Mouse (Mus musculus) hindbrain, embryonic 15.5 days (tissue): ENCODE data around the gene Slc6a11. TPM values are rescaled to one million over a fixed set of nuclear protein-coding genes. Genes with fewer than 3 reads are reported as not detected.

ENCODE experiments used
- ATAC-seq: fragments of 200-750 bp; cut with Nextera tagmentation; 2 replicates; pipeline ENCODE4 v1.8.0; 2017; ENCODE audit warnings: low read depth, moderate number of reproducible peaks, moderate TSS enrichment; ENCODE audit not compliant: low FRiP score
- H3K27ac ChIP-seq: fragments of 300-500 bp; sonication (generic); replicated peaks from 2 replicates; pipeline ENCODE4 v1.5.1; 2015; ENCODE audit warnings: mild to moderate bottlenecking, inconsistent platforms
- H3K27me3 ChIP-seq: fragments of 300-500 bp; sonication (generic); 2 replicates; pipeline ENCODE4 v1.6.1; 2015; ENCODE audit warnings: control low read depth, inconsistent platforms
- H3K36me3 ChIP-seq: fragments of 300-500 bp; sonication (generic); 2 replicates; pipeline ENCODE4 v1.6.1; 2015; ENCODE audit warnings: control low read depth, inconsistent platforms
- H3K4me1 ChIP-seq: fragments of 300-500 bp; sonication (generic); replicated peaks from 2 replicates; pipeline ENCODE4 v1.6.1; 2015; ENCODE audit warnings: control low read depth, inconsistent platforms
- H3K4me2 ChIP-seq: fragments of 300-500 bp; sonication (generic); 2 replicates; pipeline ENCODE4 v1.6.1; 2015; ENCODE audit warnings: moderate library complexity, mild to moderate bottlenecking, inconsistent platforms
- H3K4me3 ChIP-seq: fragments of 300-500 bp; sonication (generic); 2 replicates; pipeline ENCODE4 v1.5.1; 2015; ENCODE audit warnings: mild to moderate bottlenecking, inconsistent platforms
- H3K9ac ChIP-seq: fragments of 300-500 bp; sonication (generic); 2 replicates; pipeline ENCODE4 v1.6.1; 2015; ENCODE audit warnings: inconsistent platforms
- H3K9me3 ChIP-seq: fragments of 300-500 bp; sonication (generic); 2 replicates; pipeline ENCODE4 v1.6.1; 2016; ENCODE audit warnings: control low read depth, inconsistent platforms
- WGBS: fragments of 180-500 bp; shearing (Covaris S2); methylation state at CpG from one replicate; pipeline ENCODE4 v1.1.7; 2015; 5-methylcytosine and 5-hydroxymethylcytosine counted together
- polyA plus RNA-seq: library from polyadenylated mRNA; unstranded; fragments of >200 nt; fragmentation: Nextera tagmentation; extraction: Ambion mirVana; gene quantifications from 2 replicates; pipeline ENCODE4 v1.2.1, GENCODE M21; 2015

The Slc6a11 gene
- polyA plus RNA-seq, 1 experiment from 2014 or later, result 80.6 TPM

GRCm38 (mm10) chr6:114238892-114239644 lies 108.0 kb downstream of the Slc6a11 start:
- no peaks in the 10 kb centered on the region for H3K9me3 ChIP-seq
- H3K4me2 ChIP-seq, result no peak overlapping the region
- H3K27ac ChIP-seq, result peak overlapping the region; percentile 53
- H3K4me3 ChIP-seq, result no peak overlapping the region
- peak; percentile 79 for ATAC-seq
- no peaks in the 10 kb centered on the region for H3K36me3 ChIP-seq
- 10% methylated on average over 5 of the region's 6 CpGs for WGBS
- H3K4me1 ChIP-seq, result peaks cover 18% of the 10 kb centered on the region
- H3K27me3 ChIP-seq, result no peaks in the 10 kb centered on the region; the same call in 1 of the 2 replicates
- no peak overlapping the region for H3K9ac ChIP-seq

- WGBS, result 67% methylated on average over 11 of the region's 11 CpGs
- peak overlapping the region; percentile 9; the same call in 1 of the 2 replicates for H3K27ac ChIP-seq
- no peaks in the 10 kb centered on the region for H3K36me3 ChIP-seq
- no peak overlapping the region for H3K4me3 ChIP-seq
- H3K9me3 ChIP-seq, result no peaks in the 10 kb centered on the region
- H3K4me1 ChIP-seq, result peaks cover 5% of the 10 kb centered on the region; the same call in 1 of the 2 replicates
- ATAC-seq, result no peak
- H3K4me2 ChIP-seq, result no peak overlapping the region
- H3K9ac ChIP-seq, result no peak overlapping the region
- no peaks in the 10 kb centered on the region; the same call in 1 of the 2 replicates for H3K27me3 ChIP-seq
Observed at GRCm38 (mm10) chr6:114245665-114246064, 114.6 kb downstream of the Slc6a11 start.

- ATAC-seq, result 0 out of 2 replicates have a peak, but pooled peaks have one; percentile 59
- H3K4me2 ChIP-seq, result no peak overlapping the region
- H3K9me3 ChIP-seq, result no peaks in the 10 kb centered on the region
- 6% methylated on average over 5 of the region's 5 CpGs for WGBS
- H3K27ac ChIP-seq, result peak overlapping the region; percentile 65
- H3K9ac ChIP-seq, result no peak overlapping the region
- H3K4me1 ChIP-seq, result peaks cover 5% of the 10 kb centered on the region; the same call in 1 of the 2 replicates
- no peak overlapping the region for H3K4me3 ChIP-seq
- H3K27me3 ChIP-seq, result no peaks in the 10 kb centered on the region
- no peaks in the 10 kb centered on the region for H3K36me3 ChIP-seq
Observed at GRCm38 (mm10) chr6:114250311-114250710, 119.3 kb downstream of the Slc6a11 start.

GRCm38 (mm10) chr6:114254927-114255326 lies 123.9 kb downstream of the Slc6a11 start:
- 65% methylated on average over 14 of the region's 14 CpGs for WGBS
- ATAC-seq, result no peak
- peaks cover 41% of the 10 kb centered on the region for H3K4me1 ChIP-seq

GRCm38 (mm10) chr6:114257762-114258361 lies 126.8 kb downstream of the Slc6a11 start:
- Histone ChIP-seq H3K9me3 (no peaks in the 10 kb centered on the region), H3K4me2 (no peak overlapping the region), H3K27me3 (no peaks in the 10 kb centered on the region), H3K36me3 (no peaks in the 10 kb centered on the region), H3K4me1 (peaks cover 56% of the 10 kb centered on the region), H3K9ac (peak overlapping the region; percentile 25; the same call in 1 of the 2 replicates), H3K4me3 (no peak overlapping the region), H3K27ac (peak overlapping the region; percentile 82)
- 73% methylated on average over 1 of the region's 1 CpGs for WGBS
- peak; percentile 68 for ATAC-seq

More at GRCm38 (mm10) chr6:114254927-114255326, 123.9 kb downstream of the Slc6a11 start:
- Histone ChIP-seq H3K27me3 (no peaks in the 10 kb centered on the region), H3K9ac (no peak overlapping the region), H3K27ac (no peak overlapping the region), H3K36me3 (no peaks in the 10 kb centered on the region), H3K9me3 (no peaks in the 10 kb centered on the region), H3K4me3 (no peak overlapping the region), H3K4me2 (no peak overlapping the region)

GRCm38 (mm10) chr6:114258661-114259193 lies 127.7 kb downstream of the Slc6a11 start:
- Histone ChIP-seq H3K36me3 (no peaks in the 10 kb centered on the region), H3K27ac (peak overlapping the region; percentile 82), H3K27me3 (no peaks in the 10 kb centered on the region), H3K4me1 (peaks cover 58% of the 10 kb centered on the region), H3K4me2 (no peak overlapping the region), H3K4me3 (no peak overlapping the region), H3K9ac (0 out of 2 replicates have a peak overlapping the region, but pooled peaks have one; percentile 9), H3K9me3 (no peaks in the 10 kb centered on the region)
- ATAC-seq, result 0 out of 2 replicates have a peak, but pooled peaks have one; percentile 3
- 31% methylated on average over 3 of the region's 3 CpGs for WGBS

- Histone ChIP-seq H3K9me3 (no peaks in the 10 kb centered on the region), H3K9ac (no peak overlapping the region), H3K4me3 (no peak overlapping the region), H3K27me3 (no peaks in the 10 kb centered on the region), H3K4me2 (no peak overlapping the region), H3K4me1 (peaks cover 73% of the 10 kb centered on the region), H3K36me3 (no peaks in the 10 kb centered on the region), H3K27ac (peak overlapping the region; percentile 23; the same call in 1 of the 2 replicates)
- ATAC-seq, result peak; percentile 32; the same call in 1 of the 2 replicates
- 36% methylated on average over 6 of the region's 6 CpGs for WGBS
Observed at GRCm38 (mm10) chr6:114261609-114262008, 130.6 kb downstream of the Slc6a11 start.

GRCm38 (mm10) chr6:114264010-114264409 lies 133.0 kb downstream of the Slc6a11 start:
- no peaks in the 10 kb centered on the region for H3K36me3 ChIP-seq
- no peak for ATAC-seq
- peak overlapping the region; percentile 61 for H3K27ac ChIP-seq
- H3K4me3 ChIP-seq, result no peak overlapping the region
- no peak overlapping the region for H3K9ac ChIP-seq
- H3K9me3 ChIP-seq, result no peaks in the 10 kb centered on the region
- WGBS, result 42% methylated on average over 3 of the region's 3 CpGs
- H3K4me1 ChIP-seq, result peaks cover 49% of the 10 kb centered on the region
- H3K27me3 ChIP-seq, result no peaks in the 10 kb centered on the region
- H3K4me2 ChIP-seq, result no peak overlapping the region

- no peak for ATAC-seq
- 47% methylated on average over 5 of the region's 5 CpGs for WGBS
- H3K4me1 ChIP-seq, result peaks cover 45% of the 10 kb centered on the region
- no peak overlapping the region for H3K4me2 ChIP-seq
- no peaks in the 10 kb centered on the region for H3K27me3 ChIP-seq
- H3K9me3 ChIP-seq, result no peaks in the 10 kb centered on the region
- H3K27ac ChIP-seq, result peak overlapping the region; percentile 61; the same call in 1 of the 2 replicates
- H3K4me3 ChIP-seq, result no peak overlapping the region
- no peaks in the 10 kb centered on the region for H3K36me3 ChIP-seq
- H3K9ac ChIP-seq, result no peak overlapping the region
Observed at GRCm38 (mm10) chr6:114264426-114264825, 133.4 kb downstream of the Slc6a11 start.

- ATAC-seq, result no peak
- Histone ChIP-seq H3K4me3 (no peak overlapping the region), H3K9ac (no peak overlapping the region), H3K36me3 (no peaks in the 10 kb centered on the region), H3K9me3 (no peaks in the 10 kb centered on the region), H3K27me3 (no peaks in the 10 kb centered on the region), H3K27ac (no peak overlapping the region), H3K4me1 (peaks cover 37% of the 10 kb centered on the region), H3K4me2 (no peak overlapping the region)
Observed at GRCm38 (mm10) chr6:114266273-114266672, 135.2 kb downstream of the Slc6a11 start.

- no peak overlapping the region for H3K9ac ChIP-seq
- H3K4me1 ChIP-seq, result peaks cover 38% of the 10 kb centered on the region
- no peak overlapping the region for H3K4me3 ChIP-seq
- 29% methylated on average over 4 of the region's 4 CpGs for WGBS
- H3K27me3 ChIP-seq, result no peaks in the 10 kb centered on the region
- no peaks in the 10 kb centered on the region for H3K9me3 ChIP-seq
- H3K36me3 ChIP-seq, result no peaks in the 10 kb centered on the region
- no peak for ATAC-seq
- no peak overlapping the region for H3K4me2 ChIP-seq
- no peak overlapping the region for H3K27ac ChIP-seq
Observed at GRCm38 (mm10) chr6:114267979-114268378, 136.9 kb downstream of the Slc6a11 start.

- Histone ChIP-seq H3K27me3 (no peaks in the 10 kb centered on the region), H3K4me3 (no peak overlapping the region), H3K4me1 (peaks cover 43% of the 10 kb centered on the region), H3K36me3 (no peaks in the 10 kb centered on the region), H3K9me3 (no peaks in the 10 kb centered on the region), H3K27ac (no peak overlapping the region), H3K9ac (no peak overlapping the region), H3K4me2 (no peak overlapping the region)
- 89% methylated on average over 2 of the region's 2 CpGs for WGBS
- ATAC-seq, result no peak
Observed at GRCm38 (mm10) chr6:114269589-114269988, 138.5 kb downstream of the Slc6a11 start.
